Mouse (Mus musculus): ENCODE measurements around the gene Met. TPM values are rescaled to one million over a fixed set of nuclear protein-coding genes. Genes with fewer than 3 reads are reported as not detected.

Met gene
- polyA plus RNA-seq (2012; rRNA removed), result 4.6 and 4.7 TPM in 2 replicates

GRCm38 (mm10) chr6:17463434-17464280 is at the start of gene Met:
Gene Met (plus strand): TSS chr6:17463800.
- TF ChIP-seq POLR2A (IDR thresholded peaks at IDR 0.05; ENCODE audit: low read depth, low read length) (0 out of 2 replicates have a peak, but pooled peaks have one; percentile 22), CTCF (IDR thresholded peaks at IDR 0.05; ENCODE audit: extremely low read depth, insufficient read length, insufficient replicate concordance, low read depth, low read length) (peak; percentile 45; the same call in 1 of the 2 replicates)
- peak within 1 kb of the TSS; percentile 82 for H3K27ac ChIP-seq (ENCODE audit: insufficient read depth, low read depth, low read length)
- WGBS, result under 1% methylated on average over 78 of the region's 78 CpGs
- H3K4me3 ChIP-seq (ENCODE audit: low read depth, low read length), result peak within 1 kb of the TSS; percentile 76
- H3K36me3 ChIP-seq (ENCODE audit: control insufficient read depth, insufficient read depth, low read length), result no peaks in the 10 kb centered on the region
- H3K4me1 ChIP-seq (ENCODE audit: control insufficient read depth, insufficient read depth, insufficient read length, low read length), result peaks cover 7% of the 10 kb centered on the region; the same call in 1 of the 2 replicates
- H3K27me3 ChIP-seq (ENCODE audit: control insufficient read depth, insufficient read depth, low read length), result no peaks in the 10 kb centered on the region

GRCm38 (mm10) chr6:17418226-17418625 is 45.4 kb upstream of the Met start:
- H3K4me3 ChIP-seq (ENCODE audit: low read depth, low read length), result no peak overlapping the region
- 79% methylated on average over 7 of the region's 7 CpGs for WGBS
- H3K4me1 ChIP-seq (ENCODE audit: control insufficient read depth, insufficient read depth, insufficient read length, low read length), result no peaks in the 10 kb centered on the region
- H3K27me3 ChIP-seq (ENCODE audit: control insufficient read depth, insufficient read depth, low read length), result no peaks in the 10 kb centered on the region
- H3K27ac ChIP-seq (ENCODE audit: insufficient read depth, low read depth, low read length), result no peak overlapping the region
- no peaks in the 10 kb centered on the region for H3K36me3 ChIP-seq (ENCODE audit: control insufficient read depth, insufficient read depth, low read length)
- TF ChIP-seq CTCF (IDR thresholded peaks at IDR 0.05; ENCODE audit: extremely low read depth, insufficient read length, insufficient replicate concordance, low read depth, low read length), result no peak
- TF ChIP-seq POLR2A (IDR thresholded peaks at IDR 0.05; ENCODE audit: low read depth, low read length), result no peak

DNA sequence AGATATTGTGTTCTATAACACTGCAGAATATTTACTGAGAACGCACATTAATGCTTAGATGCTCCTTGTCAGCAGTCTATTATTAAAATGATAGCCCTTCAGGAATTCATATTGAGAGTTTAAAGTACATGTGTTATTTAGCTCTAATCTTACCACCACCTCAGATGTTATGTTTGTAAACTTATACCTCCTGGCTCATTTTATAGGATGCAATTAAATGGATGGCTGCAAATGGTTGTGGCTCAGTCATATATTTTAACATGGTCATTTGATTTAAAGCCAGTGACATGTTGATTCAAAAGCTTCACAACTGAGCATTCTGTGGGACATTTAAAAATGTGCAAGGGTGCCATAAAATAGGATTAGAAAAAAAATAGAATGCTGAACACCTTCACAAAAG is 41.2 kb upstream of the Met start:
- no peaks in the 10 kb centered on the region for H3K27me3 ChIP-seq (ENCODE audit: control insufficient read depth, insufficient read depth, low read length)
- WGBS, result 93% methylated on average over 1 of the region's 1 CpGs
- H3K36me3 ChIP-seq (ENCODE audit: control insufficient read depth, insufficient read depth, low read length), result no peaks in the 10 kb centered on the region
- no peaks in the 10 kb centered on the region for H3K4me1 ChIP-seq (ENCODE audit: control insufficient read depth, insufficient read depth, insufficient read length, low read length)
- H3K27ac ChIP-seq (ENCODE audit: insufficient read depth, low read depth, low read length), result no peak overlapping the region
- TF ChIP-seq POLR2A (IDR thresholded peaks at IDR 0.05; ENCODE audit: low read depth, low read length), result no peak
- TF ChIP-seq CTCF (IDR thresholded peaks at IDR 0.05; ENCODE audit: extremely low read depth, insufficient read length, insufficient replicate concordance, low read depth, low read length), result no peak
- no peak overlapping the region for H3K4me3 ChIP-seq (ENCODE audit: low read depth, low read length)

DNA sequence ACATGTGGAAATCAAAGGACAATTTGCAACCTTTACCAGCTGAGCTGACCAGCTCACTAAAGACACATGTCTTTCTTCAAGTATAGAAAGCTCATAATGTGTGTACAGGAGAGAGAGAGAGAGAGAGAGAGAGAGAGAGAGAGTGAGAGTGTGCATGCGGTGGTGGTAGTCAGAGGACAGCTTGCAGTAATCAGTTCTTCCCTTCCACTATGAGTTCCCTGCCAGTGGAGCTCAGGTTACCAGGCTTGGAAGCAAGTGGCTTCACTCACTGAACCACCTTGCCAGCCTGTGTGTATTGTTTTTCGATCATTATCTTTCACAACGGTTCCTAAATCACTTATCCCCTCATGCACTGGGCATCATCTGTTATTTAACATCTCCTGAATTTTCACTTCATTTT is 34.6 kb upstream of the Met start:
- Histone ChIP-seq H3K4me1 (ENCODE audit: control insufficient read depth, insufficient read depth, insufficient read length, low read length) (no peaks in the 10 kb centered on the region), H3K4me3 (ENCODE audit: low read depth, low read length) (no peak overlapping the region), H3K36me3 (ENCODE audit: control insufficient read depth, insufficient read depth, low read length) (no peaks in the 10 kb centered on the region), H3K27me3 (ENCODE audit: control insufficient read depth, insufficient read depth, low read length) (no peaks in the 10 kb centered on the region), H3K27ac (ENCODE audit: insufficient read depth, low read depth, low read length) (no peak overlapping the region)
- 64% methylated on average over 3 of the region's 3 CpGs for WGBS
- TF ChIP-seq POLR2A (IDR thresholded peaks at IDR 0.05; ENCODE audit: low read depth, low read length) (no peak), CTCF (IDR thresholded peaks at IDR 0.05; ENCODE audit: extremely low read depth, insufficient read length, insufficient replicate concordance, low read depth, low read length) (no peak)

- WGBS, result 75% methylated on average over 3 of the region's 3 CpGs
- Histone ChIP-seq H3K4me1 (ENCODE audit: control insufficient read depth, insufficient read depth, insufficient read length, low read length) (no peaks in the 10 kb centered on the region), H3K27ac (ENCODE audit: insufficient read depth, low read depth, low read length) (no peak overlapping the region), H3K27me3 (ENCODE audit: control insufficient read depth, insufficient read depth, low read length) (no peaks in the 10 kb centered on the region), H3K4me3 (ENCODE audit: low read depth, low read length) (no peak overlapping the region), H3K36me3 (ENCODE audit: control insufficient read depth, insufficient read depth, low read length) (no peaks in the 10 kb centered on the region)
- TF ChIP-seq CTCF (IDR thresholded peaks at IDR 0.05; ENCODE audit: extremely low read depth, insufficient read length, insufficient replicate concordance, low read depth, low read length), result no peak
- no peak for TF ChIP-seq POLR2A (IDR thresholded peaks at IDR 0.05; ENCODE audit: low read depth, low read length)
These were observed 34.0 kb upstream of the Met start for GRCm38 (mm10) chr6:17429611-17430010.

DNA sequence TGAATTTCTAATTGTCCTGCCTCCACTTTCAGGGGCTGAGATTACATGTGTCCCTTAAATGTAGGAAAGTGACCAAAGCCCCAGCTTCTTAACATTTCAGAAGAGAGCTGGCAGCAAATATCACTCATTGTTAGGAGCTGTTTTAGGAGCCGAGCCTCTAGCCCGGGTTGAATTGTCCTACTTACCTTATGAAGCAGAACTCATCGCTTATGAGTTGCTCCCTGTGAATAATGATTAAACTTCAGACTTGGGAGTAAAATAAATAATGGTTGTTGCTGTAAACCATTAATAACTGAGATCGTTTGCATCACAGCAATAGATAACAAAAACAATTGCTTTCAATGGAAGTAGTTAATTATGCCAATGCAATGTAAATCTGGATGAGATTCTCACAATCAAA is 20.3 kb upstream of the Met start:
- TF ChIP-seq POLR2A (IDR thresholded peaks at IDR 0.05; ENCODE audit: low read depth, low read length), result no peak
- no peak for TF ChIP-seq CTCF (IDR thresholded peaks at IDR 0.05; ENCODE audit: extremely low read depth, insufficient read length, insufficient replicate concordance, low read depth, low read length)

DNA sequence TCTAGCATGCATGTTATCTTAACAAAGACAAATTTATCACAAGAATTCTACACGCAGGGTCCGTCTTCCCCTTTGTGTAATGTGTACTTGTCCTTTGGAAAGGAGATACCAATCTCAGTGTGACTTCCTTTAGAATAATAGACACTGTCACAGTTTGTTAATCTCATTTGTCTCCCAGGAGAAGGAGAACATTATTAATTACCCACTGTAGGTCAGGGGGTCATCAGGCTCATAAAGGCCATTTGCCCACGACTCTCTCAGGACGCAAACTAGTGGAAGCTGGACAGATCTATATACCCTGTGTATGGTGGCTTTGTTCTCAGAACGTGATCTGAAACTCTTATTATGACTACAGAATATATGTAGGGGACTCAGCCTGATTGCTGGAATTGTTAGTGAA is 12.3 kb upstream of the Met start:
- H3K27ac ChIP-seq (ENCODE audit: insufficient read depth, low read depth, low read length), result no peak overlapping the region
- H3K27me3 ChIP-seq (ENCODE audit: control insufficient read depth, insufficient read depth, low read length), result no peaks in the 10 kb centered on the region
- 54% methylated on average over 5 of the region's 5 CpGs for WGBS
- no peak overlapping the region for H3K4me3 ChIP-seq (ENCODE audit: low read depth, low read length)
- TF ChIP-seq POLR2A (IDR thresholded peaks at IDR 0.05; ENCODE audit: low read depth, low read length) (no peak), CTCF (IDR thresholded peaks at IDR 0.05; ENCODE audit: extremely low read depth, insufficient read length, insufficient replicate concordance, low read depth, low read length) (no peak)
- H3K36me3 ChIP-seq (ENCODE audit: control insufficient read depth, insufficient read depth, low read length), result no peaks in the 10 kb centered on the region
- no peaks in the 10 kb centered on the region for H3K4me1 ChIP-seq (ENCODE audit: control insufficient read depth, insufficient read depth, insufficient read length, low read length)

More for the DNA sequence above, 20.3 kb upstream of the Met start:
- no peaks in the 10 kb centered on the region for H3K4me1 ChIP-seq (ENCODE audit: control insufficient read depth, insufficient read depth, insufficient read length, low read length)
- no peaks in the 10 kb centered on the region for H3K27me3 ChIP-seq (ENCODE audit: control insufficient read depth, insufficient read depth, low read length)
- WGBS, result 72% methylated on average over 4 of the region's 4 CpGs
- no peaks in the 10 kb centered on the region for H3K36me3 ChIP-seq (ENCODE audit: control insufficient read depth, insufficient read depth, low read length)
- no peak overlapping the region for H3K27ac ChIP-seq (ENCODE audit: insufficient read depth, low read depth, low read length)
- H3K4me3 ChIP-seq (ENCODE audit: low read depth, low read length), result no peak overlapping the region
